Mouse (Mus musculus) adrenal gland, postnatal 4 days (tissue): ENCODE measurements around the gene Tyw1. TPM values are rescaled to one million over a fixed set of nuclear protein-coding genes. Genes with fewer than 3 reads are reported as not detected.

ENCODE experiments used
- DNase-seq, 2 experiments: peaks; one replicate each; pipeline ENCODE4 v3.0.0; 2021 to 2022; ENCODE audit warnings: low spot score in 2 of 2, mixed read lengths in 2 of 2
- total RNA-seq, 2 experiments: library from RNA; stranded (reverse); gene quantifications; 2 replicates each; pipeline ENCODE4 v1.2.3; 2021

The Tyw1 gene
- total RNA-seq, 2 experiments from 2014 or later: 25.3 to 25.7 TPM

DNA sequence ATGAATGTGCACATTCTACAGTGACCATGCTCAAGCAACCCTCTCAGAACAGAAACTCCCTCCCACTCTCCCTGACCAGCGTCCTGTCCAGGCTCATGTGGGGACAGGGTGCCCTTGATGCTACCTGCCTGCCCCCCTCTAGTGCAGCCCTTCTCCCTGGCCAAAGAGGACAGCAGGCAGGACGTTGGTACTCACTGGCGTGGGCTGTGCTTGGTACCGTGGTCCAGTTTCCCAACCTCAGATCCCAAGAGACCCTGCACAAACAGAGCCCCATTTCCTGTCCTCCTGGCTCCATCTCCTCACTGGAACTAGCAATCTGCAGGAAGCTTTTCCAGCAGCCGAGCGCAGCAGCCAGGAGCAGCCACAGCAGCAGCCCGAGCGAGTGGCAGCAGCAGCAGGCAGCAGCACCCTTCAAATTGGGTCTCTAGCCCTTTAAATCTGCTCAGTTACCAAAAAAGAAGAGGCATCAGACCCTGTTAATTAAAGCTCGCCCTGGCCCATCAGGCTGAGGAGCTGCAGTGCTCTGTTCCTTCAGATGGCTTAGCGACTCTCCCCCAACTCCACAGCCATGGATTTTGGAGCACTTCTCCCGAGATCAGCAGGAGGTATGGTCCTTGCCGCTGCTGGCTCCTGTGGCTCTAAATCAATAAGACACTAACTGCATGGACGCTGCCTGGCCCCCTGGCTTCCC lies 128.9 kb downstream of the Tyw1 start, which contains the start of gene A330070K13Rik:
TSS of gene A330070K13Rik (minus strand) at position 410 of the 691 bp plus-strand sequence.
- DNase-seq: no peak

DNA sequence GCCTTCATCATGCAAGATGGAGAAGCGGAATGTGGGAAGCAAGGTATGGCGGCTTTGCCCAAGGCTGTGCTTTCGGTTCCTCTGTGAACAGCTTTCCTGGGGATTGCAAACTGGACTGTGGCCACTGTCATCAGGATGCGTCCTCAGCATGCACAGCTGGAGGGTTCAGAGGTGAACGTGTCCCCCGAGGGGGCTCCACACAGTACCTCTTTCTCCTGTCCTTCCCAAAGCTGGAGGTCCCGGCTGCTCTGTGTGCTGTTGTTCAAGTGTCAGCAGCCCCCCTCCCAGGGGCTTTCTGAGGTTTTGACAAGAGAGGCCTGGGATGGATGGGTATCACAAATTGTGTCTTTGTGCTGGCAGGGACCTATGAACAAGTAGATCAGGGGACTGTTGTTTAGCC lies 131.0 kb downstream of the Tyw1 start:
- no peak for DNase-seq

Other genes starting within 250 kb of the Tyw1 start
- 100 to 1,000 TPM; 149 to 165 TPM for gene Asl, start 226.4 kb upstream of the Tyw1 start, total RNA-seq
- gene Crcp, start 226.3 kb upstream of the Tyw1 start, total RNA-seq: 10 to 100 TPM; 38.9 to 41.3 TPM
- 10 to 100 TPM; 41.7 to 43.8 TPM for gene Tpst1, start 182.3 kb upstream of the Tyw1 start, total RNA-seq
- 1 to 10 TPM; 7.8 to 9.4 TPM for gene Kctd7, start 110.8 kb upstream of the Tyw1 start, total RNA-seq
- 10 to 100 TPM; 36.5 to 43.2 TPM for gene Rabgef1, start 83.8 kb upstream of the Tyw1 start, total RNA-seq
- gene Tmem248, start 38.5 kb upstream of the Tyw1 start, total RNA-seq: 10 to 100 TPM; 56.0 to 61.9 TPM
- gene Sbds, start 89 bp upstream of the Tyw1 start, total RNA-seq: 10 to 100 TPM; 74.2 to 77.0 TPM
- 10 to 100 TPM; 46.1 to 47.0 TPM for gene Caln1, start 113.8 kb downstream of the Tyw1 start, total RNA-seq
- gene A330070K13Rik, start 129.0 kb downstream of the Tyw1 start, total RNA-seq: not detected